Mouse (Mus musculus) naive thymus-derived CD4-positive, alpha-beta T cell, adult 5 months (primary cell): ENCODE results near the gene Ttc41. TPM values are rescaled to one million over a fixed set of nuclear protein-coding genes. Genes with fewer than 3 reads are reported as not detected.

Experiments used
- polyA plus RNA-seq: library from polyadenylated mRNA; unstranded; fragments of 100-300 nt; shearing (Covaris generic); gene quantifications from one replicate; pipeline ENCODE4 v1.2.1, GENCODE M21; 2017

The Ttc41 gene
- 0.88 TPM for polyA plus RNA-seq

GRCm38 (mm10) chr10:86705318-86705921 is at the start of gene Ttc41, which contains the start of gene Hsp90b1:
Ttc41 (plus strand) TSS chr10:86705811.
Hsp90b1 (minus strand) TSS chr10:86705509.

GRCm38 (mm10) chr10:86763672-86764071 is 58.1 kb downstream of the Ttc41 start, which contains the start of gene Gm49358:
Gm49358 (plus strand) TSS chr10:86763972.

GRCm38 (mm10) chr10:86778398-86779116 is 72.9 kb downstream of the Ttc41 start, which contains the start of gene Nt5dc3:
Nt5dc3 (plus strand) TSS chr10:86779005.

Other genes with a start within 250 kb of the Ttc41 start
- 0.09 TPM for gene Syn3, start 206.9 kb upstream of the Ttc41 start, polyA plus RNA-seq
- gene Hsp90b1, start 302 bp upstream of the Ttc41 start, polyA plus RNA-seq, result 269 TPM
- 1.1 TPM for gene Gm49358, start 58.2 kb downstream of the Ttc41 start, polyA plus RNA-seq
- 2.8 TPM for gene Nt5dc3, start 73.2 kb downstream of the Ttc41 start, polyA plus RNA-seq